Mouse (Mus musculus) right cerebral cortex, postnatal 4 days (tissue): ENCODE measurements at regions not wholly inside any gene's neighbourhood (a gene's known extent, or its start where the extent isn't known, plus 50 kb on each side); places are given as distances from the start of the nearest gene placed in this dataset.

ENCODE experiments used
- DNase-seq: peaks from one replicate; pipeline ENCODE4 v3.0.0-alpha.2; 2022

- DNase-seq: no peak
Observed at GRCm38 (mm10) chr15:51671667-51672372, 2212.9 kb upstream of the Gm7489 start.

GRCm38 (mm10) chr15:51673483-51673882, 2211.2 kb upstream of the Gm7489 start:
- DNase-seq: no peak

DNA sequence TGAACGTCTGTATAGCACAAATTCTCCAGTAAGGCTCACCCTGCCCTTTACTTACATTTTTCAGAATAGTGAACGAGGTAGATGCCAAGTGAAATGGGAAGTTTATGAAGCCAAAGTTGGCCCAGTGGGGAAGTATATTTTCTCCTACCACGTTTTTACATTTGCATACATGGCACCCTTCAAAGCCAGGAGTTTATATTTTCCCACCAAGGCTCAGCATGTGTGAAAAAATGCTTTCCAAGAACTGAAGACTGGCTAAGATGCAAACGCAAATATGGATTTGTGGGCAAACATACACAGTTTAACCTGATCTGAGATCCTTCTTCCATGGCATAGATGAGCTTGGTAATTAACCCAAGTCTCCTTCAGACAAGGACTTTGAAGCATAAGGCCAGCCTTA, 2209.4 kb upstream of the Gm7489 start:
- DNase-seq: no peak

- DNase-seq: no peak
Observed at GRCm38 (mm10) chr15:51676694-51677093, 2208.0 kb upstream of the Gm7489 start.

GRCm38 (mm10) chr15:51677266-51677665, 2207.4 kb upstream of the Gm7489 start:
- no peak for DNase-seq

GRCm38 (mm10) chr15:51679186-51679902, 2205.4 kb upstream of the Gm7489 start:
- DNase-seq: no peak

DNA sequence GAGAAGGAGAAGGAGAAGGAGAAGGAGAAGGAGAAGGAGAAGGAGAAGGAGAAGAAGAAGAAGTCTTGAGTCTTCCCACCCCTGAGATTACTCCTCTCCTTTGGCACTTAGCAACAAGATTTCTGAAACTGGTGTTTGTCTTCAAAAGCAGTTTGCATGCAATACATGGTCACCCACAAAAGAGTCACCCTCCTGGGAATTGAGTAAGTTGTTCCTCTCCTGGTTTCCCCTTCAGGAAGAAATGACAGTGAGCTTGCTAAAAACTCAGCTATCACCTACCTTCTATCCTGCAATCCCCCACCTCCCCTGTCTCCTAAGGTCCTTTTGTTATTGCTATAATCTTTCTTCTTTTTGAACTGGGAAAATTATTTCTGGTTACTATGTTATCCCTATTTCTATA, 2204.2 kb upstream of the Gm7489 start:
- no peak for DNase-seq

DNA sequence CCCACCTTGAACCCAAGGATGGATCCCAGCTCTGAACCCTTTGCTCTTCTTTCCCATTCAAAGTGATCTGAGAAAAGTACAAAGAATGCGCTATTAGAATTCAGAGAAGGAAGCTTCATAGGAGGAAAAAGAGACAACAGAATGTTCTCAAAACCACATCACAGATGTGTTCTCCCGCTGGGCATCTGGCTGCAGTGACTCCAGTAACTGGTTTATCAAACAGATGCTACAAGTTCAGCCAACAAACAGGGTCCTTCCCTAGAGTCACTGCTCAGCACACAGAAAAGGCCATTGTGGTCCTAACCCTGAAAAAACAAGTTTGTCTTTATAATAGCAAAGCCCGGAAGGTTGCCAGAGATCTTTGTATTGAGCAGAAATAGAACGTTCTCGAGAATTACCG, 2203.5 kb upstream of the Gm7489 start:
- no peak for DNase-seq

- no peak for DNase-seq
Observed at GRCm38 (mm10) chr15:51682331-51682730, 2202.4 kb upstream of the Gm7489 start.

DNA sequence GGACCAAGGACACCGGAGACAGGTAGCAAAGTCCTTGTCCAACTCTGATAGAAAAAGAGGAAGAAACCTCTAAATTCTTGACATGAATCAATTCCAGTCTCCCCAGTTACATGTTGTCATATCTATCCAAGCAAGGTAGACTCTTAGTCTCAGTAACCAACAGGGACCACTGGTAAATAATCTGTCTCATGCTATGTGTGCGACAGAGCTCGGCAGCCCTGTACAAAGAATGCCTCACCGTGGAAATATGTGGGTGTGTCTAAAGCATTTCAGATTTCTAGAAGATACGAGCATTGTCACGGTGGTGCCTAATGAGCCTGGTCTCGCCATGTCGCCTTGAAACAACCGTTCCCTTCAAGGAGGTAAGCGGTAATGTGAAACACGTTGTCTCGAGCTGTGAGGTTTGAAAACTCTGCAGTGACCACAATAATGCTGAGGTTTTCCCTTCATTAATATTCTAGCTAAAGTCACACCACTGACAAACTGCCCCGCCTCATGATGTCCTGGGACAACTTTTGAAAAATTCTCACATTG, 2197.6 kb upstream of the Gm7489 start:
- no peak for DNase-seq

- DNase-seq: no peak
Observed at GRCm38 (mm10) chr15:51689498-51689897, 2195.2 kb upstream of the Gm7489 start.

DNA sequence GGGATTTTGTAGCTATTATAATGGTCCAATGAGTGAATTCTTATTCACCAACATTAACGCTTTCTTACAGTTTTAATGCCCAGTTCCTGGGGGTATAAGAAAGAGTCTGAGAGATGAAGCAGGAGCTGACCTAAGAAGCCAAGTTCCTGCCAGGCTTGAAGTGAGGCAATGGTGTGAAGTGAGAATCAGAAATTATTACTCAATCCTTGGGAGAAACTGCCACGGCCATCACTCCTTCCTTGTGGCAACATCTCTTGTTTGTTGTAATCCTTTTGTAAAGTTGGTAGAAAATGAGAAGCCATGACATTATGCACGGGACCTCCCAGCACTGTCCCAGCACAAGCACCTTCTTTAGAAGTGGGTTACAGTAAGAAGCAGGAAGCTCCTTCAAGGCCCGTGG, 2192.0 kb upstream of the Gm7489 start:
- DNase-seq: no peak

GRCm38 (mm10) chr15:51696344-51697016, 2188.2 kb upstream of the Gm7489 start:
- DNase-seq: peak; percentile 54

DNA sequence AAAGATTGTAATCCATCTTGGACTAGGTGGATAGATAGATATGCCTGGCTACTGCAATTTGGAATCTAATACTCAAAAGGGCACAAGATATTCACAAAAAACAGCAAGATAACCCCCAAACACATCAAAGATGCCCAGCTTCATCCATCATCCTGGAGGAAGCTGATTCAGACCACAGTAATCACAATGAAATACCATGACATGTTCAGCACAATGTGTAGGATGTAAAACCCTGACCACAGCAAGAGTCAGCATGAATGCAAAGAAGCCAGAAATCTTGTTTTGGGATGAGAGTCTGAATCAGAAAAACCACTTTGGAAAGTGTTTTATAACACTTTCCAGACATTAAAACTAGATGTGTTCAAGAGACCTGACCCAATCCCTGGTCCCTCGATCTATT, 2180.5 kb upstream of the Gm7489 start:
- DNase-seq: no peak

GRCm38 (mm10) chr15:51709871-51710655, 2174.6 kb upstream of the Gm7489 start:
- peak; percentile 65 for DNase-seq

DNA sequence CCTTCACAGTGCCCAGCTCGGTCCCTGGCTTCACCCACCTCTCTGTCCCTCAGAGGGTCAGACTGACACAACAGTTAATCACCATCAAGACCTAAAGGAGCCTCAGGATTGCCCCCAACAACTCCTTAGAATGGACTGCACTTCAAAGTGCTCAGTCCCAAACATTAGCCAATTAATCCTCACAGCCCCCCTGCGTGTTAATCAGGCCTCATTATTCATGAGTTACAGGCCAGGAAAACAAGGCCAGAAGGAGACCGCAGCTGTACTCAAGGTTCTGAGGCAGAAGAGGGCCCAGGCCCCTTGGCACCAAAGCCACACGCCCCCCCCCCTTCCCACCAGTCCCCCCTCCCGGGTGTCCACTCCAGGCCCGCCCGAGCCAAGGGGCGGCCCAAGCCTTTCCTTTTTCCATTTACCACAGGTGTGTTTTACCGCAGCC, 2163.8 kb upstream of the Gm7489 start:
- DNase-seq: no peak

DNA sequence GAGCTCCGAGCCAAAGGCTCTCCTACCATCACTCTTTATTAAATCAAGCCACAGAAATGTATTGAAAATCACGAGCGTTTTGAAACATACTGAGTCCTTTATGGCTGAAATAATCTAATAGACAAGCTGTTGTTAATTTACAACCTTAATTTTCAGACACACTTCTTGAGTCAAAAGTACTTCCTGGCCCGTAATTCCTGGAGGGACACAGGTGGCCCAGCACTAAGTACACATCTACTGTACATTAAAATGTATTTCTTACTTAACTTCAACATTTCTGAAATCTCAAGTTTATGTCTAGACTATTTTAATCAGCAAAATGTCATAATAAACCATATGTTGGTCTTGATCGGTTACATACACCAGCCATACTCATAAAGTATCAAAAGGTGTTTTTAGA, 2163.3 kb upstream of the Gm7489 start:
- no peak for DNase-seq

GRCm38 (mm10) chr15:51724127-51724526, 2160.6 kb upstream of the Gm7489 start:
- no peak for DNase-seq

DNA sequence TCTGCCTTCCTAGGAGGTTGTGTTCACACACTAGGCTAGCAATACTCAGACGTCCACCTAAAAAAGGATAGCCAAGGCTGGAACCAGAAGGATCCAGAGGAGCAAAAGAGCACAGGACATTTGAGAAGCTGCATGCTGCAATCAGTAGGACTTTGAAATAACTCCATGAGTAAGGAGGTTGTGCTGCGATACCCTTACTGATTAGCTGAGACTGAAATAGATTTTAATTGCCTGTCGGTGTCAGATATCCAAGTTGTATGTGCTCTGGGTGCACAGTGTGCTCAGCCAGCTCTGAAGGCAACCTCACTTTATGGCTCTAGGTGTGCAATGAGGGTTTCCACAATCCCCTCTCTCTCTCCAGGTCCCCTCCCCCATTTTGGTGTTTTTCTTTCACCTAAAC, 2159.2 kb upstream of the Gm7489 start:
- DNase-seq: no peak

DNA sequence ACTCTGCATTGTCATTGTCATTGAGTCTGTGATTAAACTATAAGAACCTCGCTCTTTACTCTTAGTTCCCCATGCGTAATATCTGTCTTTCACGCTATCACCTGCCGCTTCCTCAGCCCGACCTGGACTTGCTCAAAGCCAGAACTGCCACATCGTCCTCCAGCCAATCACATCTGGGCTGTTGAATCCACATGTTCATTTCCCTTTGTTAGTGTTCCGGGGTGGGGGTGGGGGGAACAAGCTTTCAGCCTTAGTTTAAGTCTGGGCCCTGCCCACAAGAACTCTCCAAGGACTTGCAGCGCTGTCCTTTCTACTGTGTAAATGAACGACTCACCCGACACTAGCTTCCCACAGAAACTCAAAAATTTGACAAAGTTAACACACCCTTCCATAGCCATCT, 2154.6 kb upstream of the Gm7489 start:
- no peak for DNase-seq

- no peak for DNase-seq
Observed at GRCm38 (mm10) chr15:51730805-51731412, 2153.8 kb upstream of the Gm7489 start.

- DNase-seq: no peak
Observed at GRCm38 (mm10) chr15:51734194-51734593, 2150.5 kb upstream of the Gm7489 start.
